Mouse (Mus musculus): ENCODE results near the gene Map2k3. TPM values are rescaled to one million over a fixed set of nuclear protein-coding genes. Genes with fewer than 3 reads are reported as not detected.
A peak's percentile ranks its signal among the peaks of the same experiment; 100 is the strongest.
"Not testable (repeated sequence)": the region's sequence is repeated elsewhere in the genome, so short reads cannot be mapped to it uniquely, and the experiment has no call there.

Gene Map2k3
- total and polyA plus RNA-seq, 3 experiments, result 73.2 to 132 (median 111) TPM

- H3K4me3 ChIP-seq (ENCODE audit: control insufficient read depth in 1 of 2, insufficient read depth in 1 of 2, low read depth in 2 of 2, low read length in 2 of 2); H3K79me2 ChIP-seq (ENCODE audit: control insufficient read depth, insufficient read depth, low read length, poor library complexity); H3K9me3 ChIP-seq (replicated peaks; ENCODE audit: insufficient read depth, low read length); H3K9ac ChIP-seq (ENCODE audit: control insufficient read depth, low read depth, low read length, poor library complexity, severe bottlenecking); H3K36me3 ChIP-seq (ENCODE audit: control insufficient read depth in 1 of 2, insufficient read depth in 2 of 2, low read length in 2 of 2); DNase-seq (ENCODE audit: low read depth, low spot score); H3K27ac ChIP-seq (ENCODE audit: control insufficient read depth, low read depth, low read length); H3K27me3 ChIP-seq (ENCODE audit: control insufficient read depth in 1 of 2, insufficient read depth in 2 of 2, low read length in 2 of 2); H3K4me1 ChIP-seq (ENCODE audit: control insufficient read depth in 1 of 2, insufficient read depth in 2 of 2, low read length in 2 of 2): not testable (repeated sequence)
- TF ChIP-seq TBP (IDR thresholded peaks at IDR 0.05; ENCODE audit: low read depth, low read length), result 0 out of 2 replicates have a peak, but pooled peaks have one; percentile 45
These were observed 44.8 kb upstream of the Map2k3 start for GRCm38 (mm10) chr11:60886986-60887385.

- TF ChIP-seq E2F4 (IDR thresholded peaks at IDR 0.05; ENCODE audit: borderline replicate concordance, low read depth, low read length), result no peak
- no peak for TF ChIP-seq HCFC1 (IDR thresholded peaks at IDR 0.05; ENCODE audit: low read depth, low read length)
- TF ChIP-seq ZC3H11A (IDR thresholded peaks at IDR 0.05; ENCODE audit: low read depth, low read length), result no peak
- TF ChIP-seq NELFE (IDR thresholded peaks at IDR 0.05; ENCODE audit: low read depth, low read length), result no peak
- TF ChIP-seq POLR2A (IDR thresholded peaks at IDR 0.05; ENCODE audit: control insufficient read depth in 1 of 2, insufficient read depth in 1 of 2, low read depth in 1 of 2, low read length in 2 of 2, poor library complexity in 1 of 2), result no peak
- no peak for TF ChIP-seq CHD2 (IDR thresholded peaks at IDR 0.05; ENCODE audit: low read length)
- no peak for TF ChIP-seq MYB (IDR thresholded peaks at IDR 0.05; ENCODE audit: low read depth, low read length)
- TF ChIP-seq MAFK (IDR thresholded peaks at IDR 0.05; ENCODE audit: borderline replicate concordance, low read depth, low read length), result no peak
- TF ChIP-seq TBP (IDR thresholded peaks at IDR 0.05; ENCODE audit: low read depth, low read length), result no peak
- TF ChIP-seq UBTF (IDR thresholded peaks at IDR 0.05; ENCODE audit: borderline replicate concordance, insufficient read depth, low read depth, low read length), result no peak
- no peak for TF ChIP-seq ZNF384 (IDR thresholded peaks at IDR 0.05; ENCODE audit: low read depth, low read length)
- no peak for TF ChIP-seq MAX (IDR thresholded peaks at IDR 0.05; ENCODE audit: low read length)
- no peak for TF ChIP-seq GABPA (IDR thresholded peaks at IDR 0.05; ENCODE audit: low read depth, low read length)
- TF ChIP-seq MEF2A (IDR thresholded peaks at IDR 0.05; ENCODE audit: extremely low read depth, insufficient replicate concordance, low read depth, low read length, poor library complexity, severe bottlenecking), result no peak
- TF ChIP-seq USF1 (IDR thresholded peaks at IDR 0.05; ENCODE audit: low read depth, low read length), result no peak
- TF ChIP-seq MYC (IDR thresholded peaks at IDR 0.05; ENCODE audit: low read depth, low read length), result no peak
- no peak for TF ChIP-seq CHD1 (IDR thresholded peaks at IDR 0.05; ENCODE audit: low read depth, low read length)
- Histone ChIP-seq H3K36me3 (ENCODE audit: control insufficient read depth in 1 of 2, insufficient read depth in 2 of 2, low read length in 2 of 2) (no peaks in the 10 kb centered on the region), H3K4me3 (ENCODE audit: control insufficient read depth in 1 of 2, insufficient read depth in 1 of 2, low read depth in 2 of 2, low read length in 2 of 2) (no peak overlapping the region), H3K27me3 (ENCODE audit: control insufficient read depth in 1 of 2, insufficient read depth in 2 of 2, low read length in 2 of 2) (no peaks in the 10 kb centered on the region; a peak in 1 of 4 replicates), H3K79me2 (ENCODE audit: control insufficient read depth, insufficient read depth, low read length, poor library complexity) (no peaks in the 10 kb centered on the region), H3K4me1 (ENCODE audit: control insufficient read depth in 1 of 2, insufficient read depth in 2 of 2, low read length in 2 of 2) (no peaks in the 10 kb centered on the region), H3K9ac (ENCODE audit: control insufficient read depth, low read depth, low read length, poor library complexity, severe bottlenecking) (no peak overlapping the region), H3K9me3 (replicated peaks; ENCODE audit: insufficient read depth, low read length) (no peaks in the 10 kb centered on the region), H3K27ac (ENCODE audit: control insufficient read depth, low read depth, low read length) (no peak overlapping the region)
- no peak for DNase-seq (ENCODE audit: low read depth, low spot score)
These were observed 42.0 kb upstream of the Map2k3 start for GRCm38 (mm10) chr11:60889861-60890260.
